Mouse (Mus musculus) mesoderm, embryonic 11.5 days (tissue): Measurements from ENCODE around the gene AA986860.

Source experiments
- DNase-seq: peaks from one replicate; pipeline ENCODE4 v3.0.0-alpha.2; 2012; ENCODE audit warnings: low read depth, low spot score

The AA986860 gene

DNA sequence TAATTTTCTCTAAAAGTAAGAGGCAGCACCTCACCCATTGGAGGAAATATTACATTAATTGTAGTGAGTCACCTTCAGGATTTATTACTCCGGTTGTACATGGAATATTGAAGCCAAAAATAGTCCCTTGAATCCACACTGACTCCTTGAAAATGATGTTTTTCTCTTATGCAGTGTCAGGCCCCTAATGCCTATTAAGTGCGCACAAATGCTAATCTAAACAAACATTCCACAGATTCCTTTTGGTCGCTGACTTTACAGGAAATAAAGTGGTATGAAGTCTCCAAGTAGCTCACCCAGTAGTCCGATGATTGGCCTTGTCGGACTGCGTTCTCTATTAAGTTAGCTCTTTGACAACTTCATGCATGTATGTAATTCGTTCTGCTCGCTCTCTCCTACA is 3.1 kb downstream of the AA986860 start:
- no peak for DNase-seq

DNA sequence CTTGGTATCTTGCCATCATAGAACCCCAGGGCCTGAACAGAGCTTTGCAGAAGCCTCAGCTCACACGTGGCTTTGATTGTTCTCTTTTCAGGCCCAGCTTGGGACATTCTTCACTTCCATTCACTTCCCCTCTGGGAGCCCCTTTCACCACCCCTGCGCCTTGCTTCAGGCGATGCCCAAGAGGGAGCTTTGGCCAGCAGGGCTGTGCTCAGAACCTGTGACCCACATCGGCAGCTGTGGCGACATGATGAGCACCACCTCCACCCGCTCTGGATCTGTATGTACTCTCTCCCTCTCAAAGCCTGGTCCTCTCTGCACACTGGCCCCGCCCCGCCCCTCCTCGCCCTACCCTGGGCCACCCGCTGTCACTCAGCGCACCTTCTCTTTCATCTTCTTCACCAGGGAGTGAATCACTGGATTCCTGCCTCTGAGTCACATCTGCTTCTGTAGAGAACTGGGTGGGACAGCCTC is 5.7 kb downstream of the AA986860 start:
- DNase-seq = no peak

DNA sequence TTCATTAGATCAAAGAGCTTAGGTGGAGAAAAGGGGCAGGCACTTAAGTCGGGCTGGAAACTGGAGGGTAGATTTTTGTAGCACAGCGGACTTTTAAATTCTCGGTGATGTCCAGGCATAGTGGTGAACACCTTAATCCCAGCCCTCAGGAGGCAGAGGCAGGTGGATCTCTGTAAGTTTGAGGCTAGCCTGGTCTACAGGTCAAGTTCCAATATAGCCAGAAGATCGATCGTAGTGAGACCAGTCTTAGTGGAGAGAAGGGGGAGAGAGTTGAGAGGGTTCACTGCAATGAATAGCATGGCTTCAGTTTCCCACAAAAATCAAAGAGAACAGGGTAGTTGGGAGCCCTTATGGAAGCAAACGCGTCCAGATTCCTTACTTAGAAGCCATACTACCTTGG is 6.1 kb downstream of the AA986860 start:
- DNase-seq = no peak

- DNase-seq = no peak
Observed at GRCm38 (mm10) chr1:130738551-130739106, 6.9 kb downstream of the AA986860 start.

- DNase-seq = no peak
Observed at GRCm38 (mm10) chr1:130739636-130740035, 7.9 kb downstream of the AA986860 start.

DNA sequence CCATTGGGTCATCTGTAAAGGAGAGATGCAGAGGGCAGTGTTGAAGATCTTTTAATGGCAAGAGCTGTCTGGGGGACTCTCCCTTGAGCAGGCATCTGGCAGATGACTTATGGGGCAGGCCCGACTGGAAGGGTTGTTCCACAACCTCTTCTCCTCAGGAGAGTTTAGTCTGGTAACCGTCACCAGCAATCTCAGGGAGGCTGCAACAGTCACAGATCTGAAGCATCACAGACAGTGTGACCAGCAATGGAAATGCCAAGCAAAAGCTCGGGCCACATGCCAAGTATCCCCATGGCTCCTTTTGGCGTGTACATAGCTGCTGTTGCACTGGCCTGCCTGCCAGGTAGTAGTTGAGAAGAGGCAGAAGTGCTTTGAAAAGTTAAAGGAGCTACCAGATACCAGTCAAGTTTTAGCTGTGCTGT is 8.5 kb downstream of the AA986860 start:
- DNase-seq = no peak

DNA sequence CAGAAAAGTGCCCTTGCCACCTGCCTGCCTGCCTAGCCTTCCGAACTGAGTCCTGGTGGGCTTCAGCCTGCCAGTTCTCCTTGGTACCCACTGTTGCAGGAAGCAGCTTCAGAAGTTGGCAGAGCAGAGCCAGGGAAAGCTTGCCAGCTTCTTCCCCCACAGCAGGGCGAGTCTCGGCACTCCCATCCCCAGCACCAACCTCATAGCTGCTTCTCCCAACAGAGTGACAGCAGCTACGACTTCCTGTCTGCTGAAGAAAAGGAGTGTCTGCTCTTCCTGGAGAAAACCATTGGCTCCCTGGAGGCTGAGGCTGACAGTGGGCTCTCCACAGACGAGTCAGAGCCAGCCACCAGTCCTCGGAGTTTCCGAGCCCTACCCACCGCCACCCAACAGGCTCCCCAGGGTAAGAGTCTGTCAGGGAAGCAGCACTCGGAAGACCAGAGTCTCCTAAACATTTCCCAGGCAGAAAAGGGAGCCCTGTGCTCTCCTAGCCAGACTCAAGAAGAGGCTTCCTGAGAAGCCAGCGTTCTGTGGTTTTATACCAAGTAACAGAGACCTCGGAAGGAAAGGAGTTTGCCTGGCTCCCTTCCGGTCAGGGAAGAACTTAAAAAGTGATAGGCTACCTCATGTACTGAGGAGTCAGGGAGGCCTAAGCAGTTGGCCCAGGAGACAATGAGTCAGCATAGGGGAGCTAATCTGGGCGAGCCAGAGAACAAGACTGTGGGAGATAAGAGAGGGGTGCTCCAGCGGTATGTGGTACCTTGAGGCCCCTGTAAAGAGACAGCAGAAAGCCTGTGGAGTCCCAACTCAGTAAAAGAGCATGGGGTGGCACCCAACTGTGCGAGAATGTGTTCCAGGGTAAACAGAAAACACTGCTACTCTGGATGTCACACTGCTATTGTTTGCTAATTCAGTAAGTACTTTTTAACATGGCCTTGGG is 9.3 kb downstream of the AA986860 start:
- DNase-seq = no peak

DNA sequence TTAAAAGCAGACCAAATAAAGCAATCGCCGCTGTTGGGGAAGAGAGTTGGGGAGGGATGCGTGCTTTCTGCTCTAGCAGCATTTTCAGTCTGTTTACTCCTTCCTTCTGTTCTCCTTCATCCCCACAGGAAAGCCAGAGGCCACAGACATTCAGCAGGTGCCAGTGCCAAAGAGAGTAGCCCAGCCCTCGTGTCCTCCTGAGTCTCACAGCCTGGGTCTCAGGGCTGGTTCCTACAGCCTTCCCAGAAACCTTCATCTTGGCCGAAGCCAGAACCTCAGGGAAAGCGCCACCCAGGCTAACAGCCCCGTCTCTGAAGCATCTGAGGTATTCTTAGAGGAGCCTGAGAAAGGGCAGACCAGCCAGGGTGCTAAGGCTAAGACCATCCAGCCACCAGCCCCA is 10.4 kb downstream of the AA986860 start:
- no peak for DNase-seq

DNA sequence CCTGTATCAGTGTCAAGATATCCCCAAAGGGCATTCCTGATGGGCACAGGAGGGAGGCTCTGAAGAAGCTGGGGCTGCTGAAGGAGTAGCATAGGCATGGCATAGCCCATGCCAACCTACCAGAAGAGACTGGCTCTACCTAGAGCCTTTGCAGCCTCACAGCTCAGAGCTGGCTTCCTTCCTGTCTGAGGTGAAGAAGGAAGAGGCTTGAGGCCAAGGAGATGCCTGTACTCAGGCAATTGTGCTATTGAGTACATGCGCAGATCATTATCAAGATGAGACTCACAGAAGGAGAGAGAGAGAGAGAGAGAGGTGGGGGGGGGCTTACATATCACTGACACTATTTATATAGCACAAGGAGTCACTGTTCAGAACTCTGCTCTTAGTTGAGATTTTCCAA is 12.0 kb downstream of the AA986860 start:
- DNase-seq = no peak

DNA sequence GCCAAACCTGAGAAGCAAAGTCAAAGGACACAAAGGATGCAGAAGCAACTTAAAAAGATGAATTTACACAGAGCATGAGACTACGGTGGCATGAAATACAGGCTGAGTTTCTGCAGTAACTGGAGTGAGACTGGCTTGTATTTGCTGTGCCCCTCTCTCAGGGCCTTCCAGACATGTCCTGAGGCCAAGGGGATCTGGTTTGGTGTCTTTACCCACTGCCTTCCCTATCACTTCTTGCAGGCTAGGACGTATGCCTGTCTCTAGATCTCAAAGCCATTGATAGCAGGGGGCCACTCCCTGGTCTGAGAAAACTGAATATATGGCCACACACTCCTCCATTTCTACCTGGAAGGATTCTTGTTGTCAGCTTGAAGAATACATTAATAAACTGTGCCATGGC is 12.4 kb downstream of the AA986860 start:
- DNase-seq = no peak

DNA sequence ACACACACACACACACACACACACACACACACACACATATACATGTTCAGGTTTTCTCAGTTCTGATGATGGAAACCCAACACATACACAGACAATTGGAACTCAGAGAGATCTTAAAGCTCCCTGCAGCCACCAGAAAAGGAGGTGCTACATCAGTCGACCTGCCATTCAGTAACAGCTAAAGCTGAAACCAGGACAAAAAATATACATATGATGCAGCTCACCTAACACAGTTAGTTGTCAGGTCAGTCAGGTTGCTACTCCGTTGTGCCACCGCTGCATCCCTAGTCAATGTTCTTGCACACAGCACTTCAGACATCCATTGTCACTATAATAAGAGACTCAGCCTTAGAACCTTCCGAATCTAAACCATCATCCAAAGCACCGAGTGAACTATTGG is 13.2 kb downstream of the AA986860 start:
- no peak for DNase-seq

DNA sequence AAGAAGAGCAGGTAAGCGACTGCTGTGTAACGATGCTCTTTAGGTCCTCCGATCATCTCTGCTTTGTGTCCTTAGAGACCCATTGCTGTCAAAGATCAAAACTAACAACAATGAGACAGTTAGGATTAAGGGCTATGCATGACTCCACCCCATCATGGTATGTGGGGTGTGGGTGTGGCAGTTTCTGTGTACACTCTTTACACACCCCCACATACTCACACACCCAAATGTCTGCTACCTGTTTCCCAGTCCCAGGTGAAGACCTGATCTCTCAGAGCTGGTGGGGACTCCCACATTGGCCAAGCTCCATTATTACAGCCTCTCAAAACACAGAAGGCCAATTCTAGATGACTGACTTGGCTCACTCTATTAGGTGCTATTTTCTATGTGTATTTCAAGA is 13.8 kb downstream of the AA986860 start:
- DNase-seq = no peak

DNA sequence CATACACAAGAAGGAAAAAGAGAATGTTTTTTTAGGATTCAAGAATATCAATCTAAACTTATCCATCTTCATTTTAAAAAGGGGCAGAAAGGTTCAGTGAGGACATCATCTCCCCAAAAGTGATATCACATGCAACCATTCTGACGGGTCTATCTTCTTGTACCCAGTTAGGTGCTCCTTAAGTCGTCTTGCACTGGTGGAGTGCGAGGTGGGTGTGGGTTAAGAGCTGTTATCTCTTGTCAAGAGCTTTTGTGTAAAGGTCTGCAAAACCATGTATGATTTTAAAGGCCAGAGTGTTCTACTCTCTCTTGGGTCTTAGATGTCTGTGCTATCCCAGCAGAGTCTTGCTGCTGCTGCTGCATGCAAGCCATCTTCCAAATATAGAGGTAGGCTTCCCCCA is 15.0 kb downstream of the AA986860 start:
- DNase-seq = no peak

GRCm38 (mm10) chr1:130759689-130760088 is 27.9 kb downstream of the AA986860 start:
- no peak for DNase-seq

DNA sequence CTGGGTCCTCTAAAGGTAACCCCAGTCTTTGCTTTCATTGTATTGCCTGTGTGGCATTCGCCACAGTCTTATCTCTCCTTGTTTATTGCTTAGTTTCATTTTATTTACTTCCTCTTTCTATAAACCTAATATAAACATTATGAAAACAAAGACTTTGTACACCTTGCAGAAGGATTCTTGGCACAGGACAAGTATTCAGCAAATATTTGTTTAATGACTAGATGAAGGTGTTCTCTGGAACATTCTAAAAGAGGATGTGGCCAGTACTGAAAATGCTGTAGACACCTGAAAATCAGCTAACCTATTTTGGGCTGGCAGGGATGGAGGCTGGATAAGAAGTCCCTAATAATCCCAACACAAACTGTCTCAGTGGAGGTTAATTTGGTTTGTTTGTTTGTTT is 29.8 kb downstream of the AA986860 start:
- DNase-seq = no peak

- DNase-seq = no peak
Observed at GRCm38 (mm10) chr1:130762045-130762760, 30.4 kb downstream of the AA986860 start.

DNA sequence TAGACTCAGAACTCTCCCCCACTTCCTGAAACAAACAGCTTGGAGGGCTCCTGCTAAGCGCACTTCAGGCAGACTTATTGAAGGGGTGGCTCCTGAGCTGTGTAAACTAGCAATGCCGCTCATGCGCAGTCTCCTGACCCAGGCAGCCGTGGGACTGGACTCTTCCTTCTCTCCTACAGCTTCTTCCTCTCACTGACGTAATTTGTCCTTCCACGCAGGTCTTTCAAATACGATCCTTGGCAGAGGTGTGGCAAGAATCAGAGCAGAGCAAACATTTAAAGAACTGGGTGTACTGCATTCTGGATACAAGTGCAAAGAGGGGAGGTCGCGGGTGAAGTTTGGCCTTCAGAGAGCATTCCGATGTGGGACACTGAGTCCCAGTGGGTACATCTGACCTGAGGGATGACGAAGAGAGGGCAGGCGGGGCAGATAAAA is 32.3 kb downstream of the AA986860 start:
- DNase-seq = no peak

DNA sequence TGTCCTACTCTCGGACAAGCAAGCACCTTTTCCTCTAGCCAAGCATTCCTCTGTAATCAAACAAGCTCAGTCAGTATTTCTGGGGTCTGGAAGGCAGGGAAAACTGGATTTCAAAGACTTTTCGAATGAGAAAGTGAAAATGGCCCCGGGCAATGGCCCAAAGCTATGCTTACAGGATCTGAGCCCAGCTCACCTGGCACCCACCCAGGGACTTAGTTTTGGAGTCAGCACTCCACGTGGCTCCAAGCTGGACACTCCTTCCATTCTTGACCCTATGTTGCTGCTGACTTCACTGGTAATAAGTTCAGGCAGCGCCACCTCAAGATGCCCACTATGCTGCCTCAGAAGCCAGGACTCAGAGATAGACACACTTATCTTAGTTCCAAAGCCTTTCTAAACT is 35.3 kb downstream of the AA986860 start:
- DNase-seq = no peak

DNA sequence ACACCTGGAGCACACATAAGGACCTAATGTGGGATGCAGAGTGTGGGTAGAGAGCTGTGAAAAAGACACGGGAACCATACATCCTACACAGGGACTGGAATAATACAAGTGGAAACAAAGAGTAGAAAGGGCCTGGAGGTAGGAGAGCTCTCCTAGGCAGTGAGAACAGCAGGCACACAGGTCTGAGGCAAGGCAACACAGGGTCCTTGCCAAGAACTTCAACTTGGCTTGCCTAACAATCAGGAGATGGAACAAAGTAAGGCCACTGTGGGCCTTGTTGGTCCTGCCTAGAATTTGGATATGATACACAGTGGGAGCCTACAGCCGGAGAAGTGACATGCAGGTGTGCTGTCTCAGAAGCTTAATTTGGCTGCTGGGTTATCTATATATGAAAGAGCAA is 38.1 kb downstream of the AA986860 start:
- no peak for DNase-seq

- DNase-seq = no peak
Observed at GRCm38 (mm10) chr1:130770487-130770886, 38.7 kb downstream of the AA986860 start.

- DNase-seq = no peak
Observed at GRCm38 (mm10) chr1:130770981-130771494, 39.3 kb downstream of the AA986860 start.

DNA sequence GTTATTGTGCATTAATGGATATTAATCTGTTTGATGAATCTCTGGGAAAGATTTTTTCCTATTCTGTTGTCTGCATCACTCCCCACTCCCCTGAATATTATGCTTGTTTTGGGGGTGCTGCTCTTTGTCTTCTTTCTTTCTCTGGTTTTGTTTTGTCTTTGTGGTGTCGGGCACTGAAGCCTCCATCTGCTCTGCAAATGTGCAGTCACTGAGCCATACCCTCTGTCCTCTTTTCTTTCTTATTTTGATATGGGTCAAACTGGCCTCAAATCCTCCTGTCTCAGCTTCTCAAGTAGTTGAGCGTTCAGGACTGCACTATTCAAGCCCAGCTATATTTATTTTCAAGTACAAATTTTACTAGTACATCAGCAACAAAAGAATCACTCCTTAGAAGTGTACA is 43.5 kb downstream of the AA986860 start:
- DNase-seq = no peak
